Mouse (Mus musculus) E14TG2a.4 (cell line): ENCODE measurements around the gene Polr2c.
"Not testable (repeated sequence)": the region's sequence is repeated elsewhere in the genome, so short reads cannot be mapped to it uniquely, and the experiment has no call there.

ENCODE experiments used
- CTCF ChIP-seq: conservative IDR thresholded peaks from 2 replicates; pipeline ENCODE4 v1.5.1; 2014; ENCODE audit warnings: low read length
- NANOG ChIP-seq: IDR thresholded peaks from 2 replicates; pipeline ENCODE4 v1.6.1; 2014; ENCODE audit warnings: borderline replicate concordance, low read length, mixed read lengths
- POU5F1 ChIP-seq: IDR thresholded peaks from 2 replicates; pipeline ENCODE4 v1.6.1; 2014; ENCODE audit warnings: low read length, borderline replicate concordance

GRCm38 (mm10) chr8:94833901-94834405, 23.3 kb upstream of the Polr2c start:
- not testable (repeated sequence) for TF ChIP-seq CTCF, NANOG, POU5F1
